Mouse (Mus musculus) intestine, embryonic 15.5 days (tissue): ENCODE results near the gene Slc24a2. TPM values are rescaled to one million over a fixed set of nuclear protein-coding genes. Genes with fewer than 3 reads are reported as not detected.

Experiments used
- ATAC-seq: fragments of 200-750 bp; cut with Nextera tagmentation; 2 replicates; pipeline ENCODE4 v1.8.0; 2017; ENCODE audit warnings: moderate TSS enrichment, moderate library complexity
- H3K27ac ChIP-seq: fragments of 300-500 bp; sonication (generic); 2 replicates; pipeline ENCODE4 v1.5.1; 2015; ENCODE audit warnings: mild to moderate bottlenecking, inconsistent platforms
- H3K27me3 ChIP-seq: fragments of 300-500 bp; sonication (generic); replicated peaks from 2 replicates; pipeline ENCODE4 v1.6.1; 2015; ENCODE audit warnings: inconsistent platforms
- H3K36me3 ChIP-seq: fragments of 300-500 bp; sonication (generic); 2 replicates; pipeline ENCODE4 v1.6.1; 2015; ENCODE audit warnings: inconsistent platforms
- H3K4me1 ChIP-seq: fragments of 300-500 bp; sonication (generic); replicated peaks from 2 replicates; pipeline ENCODE4 v1.6.1; 2015; ENCODE audit warnings: inconsistent platforms
- H3K4me2 ChIP-seq: fragments of 300-500 bp; sonication (generic); replicated peaks from 2 replicates; pipeline ENCODE4 v1.6.1; 2015; ENCODE audit warnings: mild to moderate bottlenecking, inconsistent platforms
- H3K4me3 ChIP-seq: fragments of 300-500 bp; sonication (generic); replicated peaks from 2 replicates; pipeline ENCODE4 v1.5.1; 2015; ENCODE audit warnings: inconsistent platforms
- H3K9ac ChIP-seq: fragments of 300-500 bp; sonication (generic); 2 replicates; pipeline ENCODE4 v1.6.1; 2015; ENCODE audit warnings: inconsistent platforms
- H3K9me3 ChIP-seq: fragments of 300-500 bp; sonication (generic); 2 replicates; pipeline ENCODE4 v1.6.1; 2016; ENCODE audit warnings: inconsistent platforms
- WGBS: fragments of 180-500 bp; shearing (Covaris S2); methylation state at CpG from one replicate; pipeline ENCODE4 v1.1.7; 2015; 5-methylcytosine and 5-hydroxymethylcytosine counted together
- polyA plus RNA-seq: library from polyadenylated mRNA; unstranded; fragments of >200 nt; fragmentation: Nextera tagmentation; extraction: Ambion mirVana; gene quantifications from 2 replicates; pipeline ENCODE4 v1.2.1, GENCODE M21; 2015

Gene Slc24a2
- polyA plus RNA-seq, 1 experiment from 2014 or later = 0.23 TPM

DNA sequence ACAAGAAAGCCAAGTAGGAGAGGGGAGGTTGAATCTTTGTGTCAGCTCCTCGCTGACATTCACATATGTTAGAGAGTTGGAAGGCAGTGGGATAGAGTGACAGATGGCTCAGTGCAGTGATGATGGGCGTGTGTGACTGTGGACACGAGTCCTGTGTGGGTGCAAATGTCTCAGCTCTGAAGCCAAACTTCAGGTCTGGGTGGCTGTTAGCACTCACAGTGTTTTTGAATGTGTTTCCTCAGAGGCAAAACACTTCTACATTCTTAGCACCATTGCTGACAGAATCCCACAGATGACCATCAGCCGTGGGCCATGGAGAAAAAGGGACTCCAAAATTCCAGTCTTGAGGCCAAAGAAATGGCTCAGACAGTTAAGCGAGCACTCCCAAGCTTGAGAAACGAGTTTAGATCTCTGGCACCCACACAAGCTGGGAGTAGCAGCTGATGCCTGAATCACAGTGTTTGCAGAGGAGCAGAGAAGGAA, 167.5 kb downstream of the Slc24a2 start:
- no peak overlapping the region for H3K4me3 ChIP-seq
- ATAC-seq = no peak
- no peak overlapping the region for H3K4me2 ChIP-seq
- H3K36me3 ChIP-seq = no peaks in the 10 kb centered on the region
- no peaks in the 10 kb centered on the region for H3K27me3 ChIP-seq
- no peak overlapping the region for H3K9ac ChIP-seq
- H3K27ac ChIP-seq = no peak overlapping the region
- WGBS = 74% methylated on average over 6 of the region's 6 CpGs
- H3K9me3 ChIP-seq = no peaks in the 10 kb centered on the region
- no peaks in the 10 kb centered on the region for H3K4me1 ChIP-seq

- H3K4me2 ChIP-seq = no peak overlapping the region
- WGBS = 81% methylated on average over 2 of the region's 2 CpGs
- H3K9me3 ChIP-seq = no peaks in the 10 kb centered on the region
- no peak overlapping the region for H3K9ac ChIP-seq
- H3K4me3 ChIP-seq = no peak overlapping the region
- H3K36me3 ChIP-seq = no peaks in the 10 kb centered on the region
- no peak overlapping the region for H3K27ac ChIP-seq
- no peaks in the 10 kb centered on the region for H3K27me3 ChIP-seq
- ATAC-seq = no peak
- no peaks in the 10 kb centered on the region for H3K4me1 ChIP-seq
These were observed 168.6 kb downstream of the Slc24a2 start for GRCm38 (mm10) chr4:87061696-87062095.

DNA sequence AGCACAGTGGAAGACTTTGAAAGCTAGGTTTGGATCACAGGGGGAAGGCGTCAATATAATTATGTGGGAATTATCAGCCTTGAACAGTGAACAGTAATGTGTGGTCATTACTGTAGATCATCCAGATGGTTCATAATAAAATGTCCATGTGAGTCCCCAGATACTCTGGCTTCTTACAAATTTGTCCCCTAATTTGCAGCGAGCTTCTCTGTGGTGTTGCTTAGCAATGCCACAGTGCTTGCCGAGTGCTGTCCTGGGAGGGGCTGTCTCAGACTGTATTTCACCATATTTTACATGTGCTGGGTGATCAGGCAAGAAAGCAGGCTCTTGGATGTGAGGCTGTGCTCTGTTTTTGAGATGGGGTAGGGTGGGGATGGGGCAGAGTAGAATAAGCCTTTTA, 172.7 kb downstream of the Slc24a2 start:
- no peak overlapping the region for H3K9ac ChIP-seq
- no peaks in the 10 kb centered on the region for H3K27me3 ChIP-seq
- H3K36me3 ChIP-seq = no peaks in the 10 kb centered on the region
- 69% methylated on average over 3 of the region's 3 CpGs for WGBS
- ATAC-seq = no peak
- H3K4me1 ChIP-seq = no peaks in the 10 kb centered on the region
- no peaks in the 10 kb centered on the region for H3K9me3 ChIP-seq
- no peak overlapping the region for H3K27ac ChIP-seq
- no peak overlapping the region for H3K4me3 ChIP-seq
- H3K4me2 ChIP-seq = no peak overlapping the region

- H3K9ac ChIP-seq = no peak overlapping the region
- 75% methylated on average over 7 of the region's 7 CpGs for WGBS
- no peaks in the 10 kb centered on the region for H3K9me3 ChIP-seq
- H3K36me3 ChIP-seq = no peaks in the 10 kb centered on the region
- no peaks in the 10 kb centered on the region for H3K27me3 ChIP-seq
- no peaks in the 10 kb centered on the region for H3K4me1 ChIP-seq
- no peak overlapping the region for H3K27ac ChIP-seq
- H3K4me3 ChIP-seq = no peak overlapping the region
- H3K4me2 ChIP-seq = no peak overlapping the region
- ATAC-seq = no peak
These were observed 174.5 kb downstream of the Slc24a2 start for GRCm38 (mm10) chr4:87055768-87056167.

DNA sequence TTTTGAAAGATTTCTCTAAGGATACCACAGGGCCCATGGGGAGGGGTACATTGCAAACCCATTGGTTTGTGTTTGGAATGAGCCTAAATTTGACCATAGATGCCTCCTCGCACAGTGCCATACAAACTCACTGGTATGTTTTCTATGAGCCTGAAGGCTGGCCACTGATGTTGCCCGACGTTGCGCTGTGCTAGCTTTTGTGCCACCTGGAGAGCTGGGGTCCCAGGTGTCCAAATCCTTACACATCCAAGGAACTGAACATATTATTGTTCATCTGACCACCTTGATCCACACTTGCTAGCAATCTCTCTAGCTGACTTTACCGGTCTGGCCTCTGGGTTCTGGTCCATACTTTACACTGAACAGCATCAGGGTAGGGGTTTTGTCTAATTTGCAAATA, 177.4 kb downstream of the Slc24a2 start:
- no peaks in the 10 kb centered on the region for H3K36me3 ChIP-seq
- H3K4me1 ChIP-seq = no peaks in the 10 kb centered on the region
- no peaks in the 10 kb centered on the region for H3K27me3 ChIP-seq
- no peak overlapping the region for H3K27ac ChIP-seq
- no peak overlapping the region for H3K4me3 ChIP-seq
- H3K9me3 ChIP-seq = no peaks in the 10 kb centered on the region
- H3K4me2 ChIP-seq = no peak overlapping the region
- H3K9ac ChIP-seq = no peak overlapping the region
- WGBS = 95% methylated on average over 5 of the region's 5 CpGs
- ATAC-seq = no peak

DNA sequence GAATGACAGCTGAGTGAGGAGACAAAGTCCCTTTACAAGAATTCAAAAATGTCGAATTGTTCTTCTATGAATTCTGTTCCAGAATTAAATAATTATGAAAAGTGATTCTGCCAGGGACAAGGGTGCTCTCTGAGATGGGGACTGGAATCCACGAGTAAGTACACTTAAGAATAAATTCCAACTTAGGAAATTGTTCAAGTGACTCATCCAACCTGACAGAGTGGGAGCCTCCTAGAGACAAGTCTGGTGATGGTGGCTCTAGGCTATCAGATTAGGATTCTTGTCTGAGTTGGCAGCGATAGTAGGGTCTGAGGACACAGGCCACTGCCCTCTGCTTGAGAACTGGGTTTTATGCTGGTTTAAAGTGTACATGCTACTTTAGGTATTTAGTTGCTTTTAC, 181.2 kb downstream of the Slc24a2 start:
- Histone ChIP-seq H3K9ac (no peak overlapping the region), H3K4me2 (no peak overlapping the region), H3K4me3 (no peak overlapping the region), H3K9me3 (no peaks in the 10 kb centered on the region), H3K36me3 (no peaks in the 10 kb centered on the region), H3K4me1 (no peaks in the 10 kb centered on the region), H3K27ac (no peak overlapping the region), H3K27me3 (no peaks in the 10 kb centered on the region)
- ATAC-seq = no peak
- 76% methylated on average over 3 of the region's 3 CpGs for WGBS

- Histone ChIP-seq H3K27ac (no peak overlapping the region), H3K4me3 (no peak overlapping the region), H3K36me3 (no peaks in the 10 kb centered on the region), H3K4me1 (no peaks in the 10 kb centered on the region), H3K9ac (no peak overlapping the region), H3K4me2 (no peak overlapping the region), H3K9me3 (no peaks in the 10 kb centered on the region), H3K27me3 (no peaks in the 10 kb centered on the region)
- 69% methylated on average over 2 of the region's 2 CpGs for WGBS
- ATAC-seq = no peak
These were observed 183.1 kb downstream of the Slc24a2 start for GRCm38 (mm10) chr4:87047131-87047530.

GRCm38 (mm10) chr4:87043296-87043695, 187.0 kb downstream of the Slc24a2 start:
- no peak for ATAC-seq
- no peak overlapping the region for H3K9ac ChIP-seq
- no peaks in the 10 kb centered on the region for H3K4me1 ChIP-seq
- H3K4me2 ChIP-seq = no peak overlapping the region
- no peaks in the 10 kb centered on the region for H3K27me3 ChIP-seq
- WGBS = 88% methylated on average over 9 of the region's 9 CpGs
- no peaks in the 10 kb centered on the region for H3K9me3 ChIP-seq
- H3K4me3 ChIP-seq = no peak overlapping the region
- no peaks in the 10 kb centered on the region for H3K36me3 ChIP-seq
- no peak overlapping the region for H3K27ac ChIP-seq

GRCm38 (mm10) chr4:87041412-87041997, 188.8 kb downstream of the Slc24a2 start:
- WGBS = 61% methylated on average over 7 of the region's 7 CpGs
- Histone ChIP-seq H3K4me3 (no peak overlapping the region), H3K9ac (no peak overlapping the region), H3K4me2 (no peak overlapping the region), H3K36me3 (no peaks in the 10 kb centered on the region), H3K4me1 (no peaks in the 10 kb centered on the region), H3K27ac (no peak overlapping the region), H3K27me3 (no peaks in the 10 kb centered on the region), H3K9me3 (no peaks in the 10 kb centered on the region)
- no peak for ATAC-seq

DNA sequence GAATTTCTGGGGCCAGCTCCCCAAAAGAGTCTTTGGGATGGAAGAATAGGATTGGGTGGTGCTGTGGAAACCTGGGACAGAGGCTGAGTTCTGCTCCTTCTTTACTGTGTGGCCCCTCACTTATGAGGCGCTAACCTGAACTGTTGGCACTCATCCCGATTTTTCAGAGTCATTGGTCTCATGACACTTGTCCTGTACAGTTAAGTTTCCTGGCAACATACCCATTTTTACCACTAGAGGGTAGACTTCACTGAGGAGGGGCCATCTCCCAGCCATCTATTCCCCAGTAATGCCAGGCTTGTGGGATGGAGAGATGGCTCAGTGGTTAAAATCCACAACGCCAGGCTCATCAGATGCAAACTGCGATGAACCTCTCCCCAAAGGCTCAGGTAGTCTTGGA, 192.7 kb downstream of the Slc24a2 start:
- 72% methylated on average over 4 of the region's 4 CpGs for WGBS
- Histone ChIP-seq H3K27ac (no peak overlapping the region), H3K4me1 (no peaks in the 10 kb centered on the region), H3K9ac (no peak overlapping the region), H3K36me3 (no peaks in the 10 kb centered on the region), H3K4me3 (no peak overlapping the region), H3K27me3 (no peaks in the 10 kb centered on the region), H3K9me3 (no peaks in the 10 kb centered on the region), H3K4me2 (no peak overlapping the region)
- no peak; the same call in 1 of the 2 replicates for ATAC-seq

DNA sequence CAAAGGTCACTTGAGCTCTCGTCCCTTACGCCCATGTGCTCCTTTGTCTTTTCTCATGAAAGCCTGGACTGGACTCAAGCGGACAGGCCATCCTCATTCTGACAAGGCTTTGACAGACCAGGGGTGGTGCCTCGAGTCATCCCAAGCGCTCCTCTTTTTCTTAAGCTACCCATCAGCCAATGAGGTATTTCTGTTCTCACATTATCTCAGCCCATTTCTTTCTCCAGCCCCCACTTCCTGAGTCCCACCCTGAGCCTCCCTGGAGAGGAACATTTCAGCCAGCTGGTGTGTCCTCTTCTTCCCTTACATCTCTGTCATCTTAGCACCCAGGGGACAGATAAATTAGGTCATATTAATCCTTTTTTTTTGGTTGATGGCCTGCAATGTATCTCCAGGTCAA, 193.8 kb downstream of the Slc24a2 start:
- Histone ChIP-seq H3K4me2 (no peak overlapping the region), H3K4me1 (no peaks in the 10 kb centered on the region), H3K36me3 (no peaks in the 10 kb centered on the region), H3K9me3 (no peaks in the 10 kb centered on the region), H3K9ac (no peak overlapping the region), H3K4me3 (no peak overlapping the region), H3K27me3 (no peaks in the 10 kb centered on the region), H3K27ac (no peak overlapping the region)
- WGBS = 76% methylated on average over 5 of the region's 5 CpGs
- ATAC-seq = no peak

DNA sequence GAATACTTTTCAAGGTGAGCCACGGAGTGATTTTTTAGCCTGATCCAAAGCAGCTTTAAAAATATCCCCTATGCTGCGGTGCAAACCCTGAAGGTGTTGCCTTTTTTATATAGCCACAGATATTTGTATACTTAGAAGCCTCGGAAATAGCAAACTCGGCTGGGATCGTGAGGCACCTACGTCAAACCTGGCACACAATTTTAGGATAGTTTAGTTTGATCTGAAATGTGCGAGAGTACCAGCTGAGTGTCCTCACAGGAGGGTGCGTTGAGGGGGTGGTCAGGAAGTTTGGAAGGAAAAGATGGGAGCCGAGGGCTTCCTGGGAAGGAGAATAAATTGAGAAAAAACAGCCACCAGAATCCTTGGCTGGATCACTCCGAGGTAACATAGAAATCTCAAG, 194.6 kb downstream of the Slc24a2 start:
- Histone ChIP-seq H3K27me3 (no peaks in the 10 kb centered on the region), H3K4me3 (no peak overlapping the region), H3K4me1 (no peaks in the 10 kb centered on the region), H3K27ac (no peak overlapping the region), H3K4me2 (no peak overlapping the region), H3K9ac (no peak overlapping the region), H3K36me3 (no peaks in the 10 kb centered on the region), H3K9me3 (no peaks in the 10 kb centered on the region)
- 77% methylated on average over 10 of the region's 10 CpGs for WGBS
- ATAC-seq = no peak

DNA sequence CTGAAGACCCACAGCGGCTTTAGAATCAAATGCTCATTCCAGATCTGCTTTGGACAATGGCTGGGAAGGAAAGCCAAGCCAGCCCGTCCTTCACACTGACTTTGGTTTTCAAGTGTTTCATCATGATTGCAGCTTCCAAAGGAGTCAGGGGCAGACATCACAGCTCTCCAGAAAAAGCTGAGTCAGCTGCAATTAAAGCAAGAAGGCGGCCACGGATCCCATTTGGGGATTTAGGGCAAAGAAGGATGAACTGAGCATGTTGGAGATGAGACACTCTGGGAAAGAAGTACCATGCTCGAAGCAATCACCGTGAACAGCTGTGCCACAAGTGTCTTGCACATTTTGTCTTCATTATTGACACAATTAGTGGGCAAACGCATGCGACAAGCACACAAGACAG, 197.6 kb downstream of the Slc24a2 start:
- 89% methylated on average over 8 of the region's 8 CpGs for WGBS
- Histone ChIP-seq H3K4me3 (no peak overlapping the region), H3K4me1 (no peaks in the 10 kb centered on the region), H3K9me3 (no peaks in the 10 kb centered on the region), H3K36me3 (no peaks in the 10 kb centered on the region), H3K27ac (no peak overlapping the region), H3K4me2 (no peak overlapping the region), H3K27me3 (no peaks in the 10 kb centered on the region), H3K9ac (no peak overlapping the region)
- ATAC-seq = no peak
